Mouse (Mus musculus): ENCODE measurements at regions not wholly inside any gene's neighbourhood (a gene's known extent, or its start where the extent isn't known, plus 50 kb on each side); places are given as distances from the start of the nearest gene placed in this dataset.
A peak's percentile ranks its signal among the peaks of the same experiment; 100 is the strongest.

- TF ChIP-seq CTCF (IDR thresholded peaks at IDR 0.05) = no peak
- peak; percentile 81 for TF ChIP-seq EP300 (IDR thresholded peaks at IDR 0.05)
Observed at GRCm38 (mm10) chr8:93668306-93668705, 132.7 kb upstream of the Ces5a start.
